Mouse (Mus musculus): ENCODE data around the gene Gm136. TPM values are rescaled to one million over a fixed set of nuclear protein-coding genes. Genes with fewer than 3 reads are reported as not detected.
A peak's percentile ranks its signal among the peaks of the same experiment; 100 is the strongest.
"Not testable (repeated sequence)": the region's sequence is repeated elsewhere in the genome, so short reads cannot be mapped to it uniquely, and the experiment has no call there.

The Gm136 gene
- total RNA-seq (2021), result under 1 TPM in 1 of 2 experiments, not detected in 1; 0.34 TPM
- long read RNA-seq, experiment 1, result 0 reads
- long read RNA-seq, experiment 2, result 0 reads

DNA sequence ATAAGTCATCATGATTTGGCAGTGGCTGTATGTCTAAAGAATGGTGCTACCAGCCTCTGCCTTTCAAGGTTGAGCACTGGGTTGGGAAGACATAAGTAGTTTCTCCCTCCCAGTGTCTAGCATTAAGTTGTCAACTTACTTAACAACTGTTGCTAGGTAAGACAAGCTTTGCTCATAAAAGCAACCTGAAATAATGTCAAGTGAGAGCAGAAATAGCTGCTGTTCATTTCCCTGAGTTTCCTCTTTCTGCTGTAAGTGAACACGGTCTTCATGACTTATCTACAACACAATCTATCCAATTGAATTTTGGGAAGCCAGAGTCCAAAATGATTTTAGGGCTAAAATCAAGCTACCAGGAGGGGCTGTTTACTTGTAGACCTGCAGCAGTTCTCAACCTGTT lies at the start of gene Gm136:
Gm136 (minus strand) TSS at position 101 of the 400 bp plus-strand sequence.
- intact Hi-C loops (cut with DNase I), result no loop called here
- DNase-seq (ENCODE audit: low spot score in 2 of 2), result no peak

DNA sequence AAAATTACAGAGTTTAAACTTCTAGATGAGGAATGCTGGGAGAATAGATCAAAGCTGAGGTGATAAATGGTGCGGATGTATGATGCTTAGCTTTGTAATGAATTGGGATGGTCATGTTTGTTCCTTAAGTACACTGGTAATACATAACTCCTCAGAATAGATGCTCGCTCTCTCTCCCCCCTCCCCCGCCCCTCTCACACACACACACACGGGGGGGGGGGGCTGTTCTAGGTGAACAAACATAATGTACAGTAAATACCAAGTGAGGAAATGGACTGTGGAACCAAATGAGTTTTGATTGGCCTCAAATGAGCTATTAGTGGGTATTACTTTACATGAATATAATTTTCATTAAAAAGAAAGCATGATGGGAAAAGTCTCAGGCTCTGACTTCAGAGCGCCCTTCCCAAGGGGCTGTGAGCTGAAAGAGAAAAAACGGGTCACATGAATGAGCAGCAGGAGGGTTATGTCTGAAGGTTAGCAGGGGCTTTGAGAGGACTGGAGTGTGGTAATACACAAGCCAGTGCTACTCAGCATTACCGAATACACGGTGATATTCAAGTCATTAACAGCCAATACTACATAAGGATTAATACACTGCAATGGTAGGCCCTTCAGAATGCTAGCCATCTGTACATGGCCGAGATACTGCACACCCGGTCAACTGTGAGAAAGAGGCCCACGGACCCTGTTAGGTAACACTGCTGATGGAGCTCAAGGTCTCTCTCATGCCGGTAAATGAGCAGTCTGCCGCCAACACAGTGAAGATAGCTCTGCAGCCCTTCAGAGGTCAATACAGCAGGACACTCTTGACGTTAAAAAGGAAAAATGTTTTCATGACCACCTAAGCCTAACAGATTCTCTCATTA lies 45.3 kb upstream of the Gm136 start:
- DNase-seq (ENCODE audit: low spot score in 2 of 2), result no peak
- intact Hi-C loops (cut with DNase I), result no loop called here

DNA sequence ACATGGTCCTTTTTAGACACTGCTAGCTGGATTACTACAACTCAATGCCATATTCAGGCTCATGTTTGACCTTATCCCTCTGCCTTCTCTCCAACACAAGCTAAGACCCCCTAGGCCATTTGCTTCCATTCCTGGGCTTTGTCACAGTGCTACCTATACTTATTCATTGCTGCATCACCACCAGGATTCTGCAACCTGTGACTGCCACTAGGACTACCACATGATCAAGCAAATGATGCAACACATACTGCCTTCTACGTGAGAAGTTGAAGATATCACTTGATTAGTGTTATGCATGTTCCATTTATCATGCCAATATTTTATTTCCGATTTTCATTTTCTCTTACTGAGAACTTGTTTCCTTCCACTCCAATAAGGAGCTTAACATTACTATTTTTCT lies 41.9 kb upstream of the Gm136 start:
- no peak for DNase-seq (ENCODE audit: low spot score in 2 of 2)
- intact Hi-C loops (cut with DNase I), result no loop called here

DNA sequence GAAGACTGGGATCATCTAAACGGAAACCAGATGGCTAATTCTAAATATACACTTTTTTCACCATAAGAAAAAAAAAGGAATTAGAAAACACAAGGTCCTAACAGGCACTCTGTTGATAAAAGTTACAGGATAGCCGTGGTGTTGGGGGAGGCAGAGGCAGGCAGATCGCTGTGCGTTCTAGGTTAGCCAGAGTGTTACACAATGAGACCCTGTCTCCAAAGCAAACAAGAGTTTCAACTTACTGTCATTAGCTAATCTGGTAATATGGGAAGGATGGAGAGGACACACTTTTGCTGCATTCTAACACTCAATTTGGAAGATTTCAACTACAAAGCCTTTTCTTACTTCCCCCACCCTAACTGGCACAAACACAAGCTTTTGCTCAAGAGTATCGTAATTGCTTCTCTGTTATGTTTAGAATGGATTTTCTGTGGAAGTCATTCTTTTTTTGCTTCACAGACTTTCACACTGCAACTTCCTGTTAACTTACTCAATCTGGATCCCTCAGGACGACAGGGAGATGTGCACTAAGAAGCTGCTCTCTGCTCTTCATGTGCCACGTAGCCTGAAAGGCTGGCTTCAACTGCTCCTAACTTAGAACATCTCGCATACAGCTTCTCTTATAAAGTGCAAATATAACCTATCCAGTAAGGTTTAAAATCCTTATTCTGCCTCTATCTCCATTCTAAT lies 41.4 kb upstream of the Gm136 start:
- intact Hi-C loops (cut with DNase I), result no loop called here
- DNase-seq (ENCODE audit: low spot score in 2 of 2), result peak in 1 of 2 experiments; percentile 22

DNA sequence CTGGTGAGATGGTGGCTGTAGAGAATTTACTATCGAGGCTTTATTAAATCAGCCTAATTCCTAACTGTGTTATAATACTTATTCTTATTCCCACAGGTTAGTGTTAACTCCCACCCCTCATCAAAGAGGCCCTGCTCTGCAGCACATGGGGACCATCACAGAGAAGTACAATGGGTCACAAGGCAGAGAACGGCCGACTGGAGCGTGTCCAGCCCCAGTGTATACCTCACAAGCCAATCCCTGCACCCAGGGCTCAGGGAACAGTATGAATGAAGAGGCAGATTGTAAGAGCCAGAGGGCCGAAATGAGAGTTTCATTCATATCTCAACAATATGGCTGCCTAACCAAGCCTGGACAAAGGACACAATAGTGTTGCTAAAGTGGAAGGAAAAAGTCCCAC lies 40.2 kb upstream of the Gm136 start:
- DNase-seq (ENCODE audit: low spot score in 2 of 2), result no peak
- intact Hi-C loops (cut with DNase I), result no loop called here

DNA sequence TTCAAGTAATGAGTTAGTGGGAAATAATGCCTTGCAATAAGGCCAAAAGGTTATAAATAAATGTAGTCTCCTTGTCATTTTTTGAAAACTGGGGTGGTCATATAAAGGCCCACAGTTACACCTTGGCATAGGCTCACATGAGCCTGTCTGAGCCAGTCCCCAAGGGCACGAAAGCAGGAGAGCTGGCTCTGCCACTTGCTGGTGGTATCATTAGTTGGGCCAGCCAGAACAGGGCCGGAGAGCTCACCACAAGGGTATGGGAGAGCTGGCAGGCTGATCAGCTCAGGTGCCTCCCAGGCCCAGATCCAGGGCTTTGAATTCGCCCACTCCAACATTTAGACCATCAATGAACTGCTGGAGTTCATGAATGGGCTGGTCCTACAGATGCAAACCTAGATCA lies 30.4 kb upstream of the Gm136 start:
- no peak for DNase-seq (ENCODE audit: low spot score in 2 of 2)
- intact Hi-C loops (cut with DNase I), result loop anchor here (5.0 kb wide), 1 partner anchor 136 kb away; no protein-coding TSS in a partner anchor

DNA sequence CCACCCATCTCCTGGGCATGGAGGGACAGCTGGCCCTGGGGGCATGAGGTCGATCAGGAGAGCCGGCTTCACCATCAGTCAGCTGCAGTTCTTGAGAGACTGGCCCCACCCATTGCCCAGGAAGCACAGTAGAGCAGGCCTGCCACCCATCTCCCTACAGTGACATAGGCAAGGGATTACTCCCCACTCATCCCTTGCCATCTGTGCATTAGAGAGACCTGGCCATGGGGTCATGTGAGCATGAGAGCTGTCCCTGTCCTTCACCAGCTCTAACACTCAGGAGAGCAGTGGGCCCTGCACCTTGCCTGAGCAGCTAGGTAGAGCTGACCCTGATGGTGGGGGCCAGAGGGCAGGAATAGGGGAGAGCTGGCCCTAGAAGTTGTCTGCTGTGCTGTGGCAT lies 29.6 kb upstream of the Gm136 start:
- intact Hi-C loops (cut with DNase I), result loop anchor here (5.0 kb wide), 1 partner anchor 137 kb away; no protein-coding TSS in a partner anchor

DNA sequence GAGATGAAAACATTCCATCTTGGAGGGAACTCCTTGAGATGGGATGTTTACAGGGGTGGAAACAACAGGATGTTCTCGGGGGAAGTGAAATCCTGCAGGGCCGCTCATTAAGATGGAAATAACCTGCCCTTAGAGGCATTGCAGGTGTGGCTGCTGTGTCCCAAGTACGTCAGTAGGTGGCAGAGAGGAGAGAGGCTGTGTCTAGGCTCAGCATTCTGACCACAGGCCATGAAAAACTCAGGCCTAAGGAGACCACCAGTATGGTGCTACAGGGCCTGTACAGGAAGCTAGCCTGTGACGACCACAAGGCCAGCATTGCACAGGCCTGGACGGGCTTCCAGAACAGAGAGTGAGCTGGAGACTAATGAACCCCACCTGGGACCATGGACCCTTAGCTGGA lies 28.8 kb upstream of the Gm136 start:
- DNase-seq (ENCODE audit: low spot score in 2 of 2), result no peak
- intact Hi-C loops (cut with DNase I), result loop anchor here (5.0 kb wide), 1 partner anchor 137 kb away; no protein-coding TSS in a partner anchor

More for the DNA sequence above, 29.6 kb upstream of the Gm136 start:
- DNase-seq (ENCODE audit: low spot score in 2 of 2), result no peak

DNA sequence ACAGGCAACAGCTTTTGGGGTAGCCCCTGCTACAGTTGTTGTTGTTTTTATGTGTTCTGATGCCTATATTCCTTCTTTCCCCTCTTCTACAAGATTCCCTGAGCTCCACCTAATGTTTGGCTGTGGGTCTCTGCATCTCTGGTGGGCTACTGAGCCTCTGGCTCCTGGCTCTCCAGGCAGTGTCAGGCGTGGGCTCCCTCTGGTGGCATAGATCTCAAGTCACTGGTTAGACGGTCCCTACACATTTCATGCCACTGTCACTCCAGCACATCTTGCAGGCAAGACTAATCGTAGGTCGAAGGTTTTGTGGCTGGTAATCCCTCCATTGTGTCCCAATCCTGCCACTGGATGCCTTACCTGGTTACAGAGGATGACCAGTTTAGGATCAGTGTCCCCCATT lies 26.7 kb upstream of the Gm136 start:
- DNase-seq (ENCODE audit: low spot score in 2 of 2), result peak in 1 of 2 experiments; percentile 17
- intact Hi-C loops (cut with DNase I), result no loop called here

DNA sequence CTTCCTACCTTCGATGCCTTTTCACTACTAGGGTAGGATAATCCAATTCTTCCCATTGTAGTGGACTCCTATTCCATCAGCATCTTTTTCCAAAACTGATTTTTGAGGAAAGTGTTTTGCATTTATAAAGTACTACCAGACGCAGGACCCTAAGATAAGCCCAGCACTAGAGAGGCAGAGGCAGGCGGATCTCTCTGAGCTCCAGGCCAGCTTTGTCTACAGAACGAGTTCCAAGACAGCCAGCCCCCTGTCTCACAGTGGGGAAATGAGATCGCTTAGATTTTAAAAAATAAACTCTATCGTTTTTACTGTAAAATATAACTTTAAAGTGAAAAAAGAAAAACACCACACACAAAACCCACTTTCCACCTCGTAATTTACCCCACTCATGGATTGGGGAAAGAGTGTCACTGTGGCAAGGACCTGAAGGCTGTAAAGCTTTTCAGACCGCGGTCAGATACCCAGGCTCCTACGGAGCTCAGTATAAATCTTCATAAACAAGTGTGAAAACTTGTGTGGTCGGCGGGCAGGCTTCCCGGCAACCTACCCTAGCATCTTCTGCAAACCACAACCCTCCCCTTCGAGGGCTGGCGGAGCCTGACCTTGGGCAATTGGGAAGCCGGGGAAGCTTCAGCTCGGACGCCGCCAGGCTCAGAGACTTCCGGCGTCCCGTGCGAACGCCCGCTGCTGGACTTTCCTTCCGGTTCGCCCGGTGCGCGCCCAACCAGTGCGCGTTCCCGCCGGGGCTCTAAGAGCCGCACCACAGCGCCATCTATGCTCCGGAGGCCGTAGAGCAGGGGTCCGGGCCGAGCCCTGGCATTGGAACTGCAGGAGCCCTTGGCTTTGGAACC lies 21.8 kb upstream of the Gm136 start, which contains the start of gene Smim8:
Smim8 (minus strand) TSS at position 747 of the 851 bp plus-strand sequence.
- DNase-seq (ENCODE audit: low spot score in 2 of 2), result peak; percentile 88 to 92
- intact Hi-C loops (cut with DNase I), result loop anchor here (1.0 kb wide), 1 partner anchor 91 kb away; the partner anchor contains the start of gene Slc35a1

DNA sequence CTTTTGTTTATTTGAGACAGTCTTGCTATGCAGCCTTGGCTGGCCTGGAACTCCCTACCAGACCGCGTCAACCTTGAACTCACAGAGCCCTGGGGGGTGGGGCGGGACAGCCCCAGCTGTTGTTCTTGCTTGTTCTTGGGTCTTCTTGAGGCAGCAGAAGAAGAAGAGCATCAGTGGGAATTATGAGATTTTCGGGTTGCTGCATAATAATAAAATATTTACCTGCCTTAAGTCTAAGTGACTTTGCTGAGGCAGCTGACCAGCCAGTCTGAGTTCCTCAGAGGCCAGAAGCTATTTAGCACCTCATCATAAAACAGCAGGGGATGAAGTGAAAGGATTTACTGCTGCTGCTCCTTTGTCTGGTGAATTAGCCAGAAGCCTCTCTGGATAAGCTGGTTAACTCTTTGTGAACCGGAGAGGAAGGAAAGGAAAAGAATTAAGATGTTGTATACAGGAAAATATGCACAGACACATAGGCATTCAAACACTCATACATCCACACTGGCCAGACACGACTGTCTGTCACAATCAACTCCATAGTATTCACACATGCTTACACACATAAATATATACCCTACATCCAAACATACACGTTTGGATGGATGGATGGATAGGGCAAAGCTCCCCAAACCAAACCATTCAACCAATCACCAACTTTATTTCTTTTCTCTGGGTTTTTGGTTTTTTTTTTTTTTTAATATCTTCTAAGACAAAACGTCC lies 15.7 kb upstream of the Gm136 start:
- DNase-seq (ENCODE audit: low spot score in 2 of 2), result no peak
- intact Hi-C loops (cut with DNase I), result no loop called here

DNA sequence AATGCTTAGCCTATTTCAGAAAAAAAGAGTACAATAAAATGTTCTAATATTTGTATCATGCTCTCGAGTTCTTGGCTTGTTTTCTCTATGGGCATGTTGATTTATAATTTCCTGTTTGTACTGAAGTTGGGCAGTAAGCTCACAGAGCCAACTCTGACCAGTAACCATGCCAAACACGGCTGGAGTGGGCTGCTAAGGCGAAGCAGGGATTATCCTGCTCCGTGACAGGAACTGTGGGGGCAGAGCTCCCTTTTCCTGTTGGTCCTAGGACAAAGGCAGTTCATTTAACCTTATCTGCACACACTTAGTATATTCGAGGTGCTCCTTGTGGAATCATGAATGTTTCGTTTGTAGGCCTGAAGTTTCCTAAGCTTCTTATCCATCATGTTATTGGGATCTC lies 6.8 kb downstream of the Gm136 start:
- intact Hi-C loops (cut with DNase I), result no loop called here
- no peak for DNase-seq (ENCODE audit: low spot score in 2 of 2)

DNA sequence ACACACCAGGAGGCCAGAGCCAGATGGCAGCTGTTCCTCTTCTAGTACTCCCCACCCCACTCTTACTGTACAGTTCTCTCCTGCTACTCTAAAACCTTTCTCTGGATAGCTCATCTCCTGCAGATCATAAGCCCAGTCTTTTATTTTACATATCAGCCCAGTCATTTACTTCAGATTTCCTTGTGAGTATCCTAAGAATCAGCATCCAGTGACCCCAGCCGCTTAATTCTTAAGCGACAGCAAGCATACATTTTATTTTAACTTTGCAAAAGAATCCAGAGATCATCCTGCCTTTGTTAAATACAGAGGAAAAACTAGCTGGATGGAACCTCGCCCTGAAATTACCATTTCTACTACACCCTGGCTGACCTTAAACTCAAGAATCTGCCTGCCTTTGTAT lies 21.6 kb downstream of the Gm136 start:
- intact Hi-C loops (cut with DNase I), result no loop called here
- no peak for DNase-seq (ENCODE audit: low spot score in 2 of 2)

DNA sequence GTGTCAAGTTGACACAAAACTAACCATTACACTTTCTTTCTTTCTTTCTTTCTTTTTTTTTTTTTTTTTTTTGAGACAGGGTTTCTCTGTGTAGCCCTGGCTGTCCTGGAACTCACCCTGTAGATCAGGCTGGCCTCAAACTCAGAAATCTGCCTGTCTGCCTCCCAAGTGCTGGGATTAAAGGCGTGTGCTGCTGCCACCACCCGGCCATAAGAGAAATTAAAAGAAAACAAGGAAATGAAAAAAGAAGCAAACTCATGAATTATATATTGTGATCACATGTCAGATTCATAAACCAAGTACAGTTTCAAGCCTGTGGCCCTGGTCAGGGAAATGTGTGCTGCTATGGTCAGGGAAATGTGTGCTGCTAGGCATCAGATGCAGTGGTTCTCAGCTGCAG lies 22.6 kb downstream of the Gm136 start:
- intact Hi-C loops (cut with DNase I); DNase-seq (ENCODE audit: low spot score in 2 of 2): not testable (repeated sequence)

DNA sequence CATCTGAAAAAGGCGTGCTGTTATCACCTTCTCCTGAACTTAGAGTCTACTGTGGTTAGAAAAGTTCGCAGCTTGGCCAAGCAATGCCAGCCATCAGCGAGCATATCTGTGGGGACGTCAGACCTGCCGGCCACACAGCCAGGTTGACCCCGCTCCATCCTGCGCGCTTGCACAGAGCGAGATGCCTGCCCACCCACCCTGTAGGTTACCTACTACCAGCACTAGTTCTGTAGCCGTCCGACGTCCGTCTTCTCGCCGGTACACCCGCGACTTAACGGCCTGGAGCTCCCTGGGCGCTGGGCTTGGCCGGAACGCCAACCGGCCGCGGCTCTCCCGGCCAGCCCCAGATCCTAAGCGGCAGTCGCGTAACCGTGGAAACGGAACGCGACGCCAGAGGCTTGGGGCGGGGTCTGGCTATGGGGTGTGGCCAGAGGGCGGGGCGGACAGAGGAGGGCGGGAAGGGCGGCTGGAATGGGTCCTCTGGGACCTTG lies 26.2 kb downstream of the Gm136 start, which contains the start of gene Cfap206:
Cfap206 (minus strand) TSS at position 356 of the 491 bp plus-strand sequence.
- intact Hi-C loops (cut with DNase I), result no loop called here
- DNase-seq (ENCODE audit: low spot score in 2 of 2), result peak; percentile 8 to 52

DNA sequence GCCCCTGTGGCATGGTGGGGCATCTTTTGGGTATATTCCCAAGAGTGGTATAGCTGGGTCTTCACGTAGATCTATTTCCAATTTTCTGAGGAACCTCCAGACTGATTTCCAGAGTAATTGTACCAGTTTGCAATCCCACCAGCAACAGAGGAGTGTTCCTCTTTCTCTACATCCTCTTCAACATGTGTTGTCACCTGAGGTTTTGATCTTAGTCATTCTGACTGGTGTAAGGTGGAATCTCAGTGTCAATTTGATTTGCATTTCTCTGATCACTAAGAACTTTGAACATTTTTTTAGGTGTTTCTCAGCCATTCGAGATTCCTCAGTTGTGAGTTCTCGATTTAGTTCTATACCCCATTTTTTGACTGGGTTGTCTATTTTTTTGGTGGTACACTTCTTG lies 30.4 kb downstream of the Gm136 start:
- intact Hi-C loops (cut with DNase I); DNase-seq (ENCODE audit: low spot score in 2 of 2): not testable (repeated sequence)

DNA sequence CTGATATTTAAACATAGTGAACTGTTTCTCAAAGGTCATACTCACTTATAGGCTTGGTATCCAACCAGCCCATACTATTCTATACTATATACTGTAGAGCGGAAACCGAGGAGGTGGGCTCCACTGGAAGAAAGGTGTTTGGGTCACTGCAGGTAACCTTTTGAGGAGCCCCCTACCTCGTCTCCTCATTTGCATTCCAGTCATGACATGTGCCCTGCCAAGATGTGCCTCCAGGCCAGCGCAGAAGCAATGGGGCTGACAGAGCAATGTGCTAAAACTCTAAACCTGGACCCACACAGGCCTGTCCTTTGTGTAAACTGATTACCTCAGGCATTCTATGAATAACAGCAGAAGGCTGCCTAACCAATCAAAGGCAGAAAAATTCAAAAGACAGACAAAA lies 31.8 kb downstream of the Gm136 start:
- intact Hi-C loops (cut with DNase I), result no loop called here
- no peak for DNase-seq (ENCODE audit: low spot score in 2 of 2)

DNA sequence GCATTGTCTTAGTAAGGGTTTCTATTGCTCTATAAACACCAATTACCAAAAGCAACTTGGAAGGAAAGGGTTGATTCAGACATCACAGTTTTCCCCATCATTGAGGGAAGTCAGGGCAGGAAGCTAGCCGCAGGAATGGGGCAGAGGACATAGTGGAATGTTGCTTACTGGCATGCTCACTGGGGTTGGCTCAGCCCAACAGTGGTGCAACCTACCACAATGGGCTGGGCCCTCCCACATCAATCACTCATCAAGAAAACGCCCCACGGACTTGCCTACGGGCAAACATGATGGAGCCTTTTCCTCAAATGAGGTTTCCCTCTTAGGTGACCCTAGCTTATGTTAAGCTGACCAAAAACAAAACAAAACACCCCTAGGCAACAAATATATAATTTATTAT lies 32.9 kb downstream of the Gm136 start:
- intact Hi-C loops (cut with DNase I), result no loop called here
- no peak for DNase-seq (ENCODE audit: low spot score in 2 of 2)
